Mouse (Mus musculus) CD8-positive naive resting alpha-beta T cell, adult 2 months (primary cell): Measurements from ENCODE around the gene 9130230L23Rik.
A peak's percentile ranks its signal among the peaks of the same experiment; 100 is the strongest.
"Not testable (repeated sequence)": the region's sequence is repeated elsewhere in the genome, so short reads cannot be mapped to it uniquely, and the experiment has no call there.

ENCODE experiments used
- DNase-seq, 2 experiments: peaks; one replicate each; pipeline ENCODE4 v3.0.0; 2022; ENCODE audit warnings: low read depth in 2 of 2, low spot score in 2 of 2

The 9130230L23Rik gene

GRCm38 (mm10) chr5:66008245-66008967 is 4.3 kb upstream of the 9130230L23Rik start:
- DNase-seq = no peak

GRCm38 (mm10) chr5:66005041-66005678 is 1.1 kb upstream of the 9130230L23Rik start:
- DNase-seq = no peak

GRCm38 (mm10) chr5:66001232-66001631 is 2.9 kb downstream of the 9130230L23Rik start:
- DNase-seq = no peak

- no peak for DNase-seq
Measured at GRCm38 (mm10) chr5:66000567-66001125, 3.4 kb downstream of the 9130230L23Rik start.

- no peak for DNase-seq
Measured at GRCm38 (mm10) chr5:66000074-66000473, 4.0 kb downstream of the 9130230L23Rik start.

- no peak for DNase-seq
Measured at GRCm38 (mm10) chr5:65999106-65999505, 5.0 kb downstream of the 9130230L23Rik start.

- no peak for DNase-seq
Measured at GRCm38 (mm10) chr5:65997813-65998212, 6.3 kb downstream of the 9130230L23Rik start.

GRCm38 (mm10) chr5:65994643-65995042 is 9.4 kb downstream of the 9130230L23Rik start:
- DNase-seq = no peak

- DNase-seq = peak in 1 of 2 experiments; percentile 4
Measured at GRCm38 (mm10) chr5:65991191-65991590, 12.9 kb downstream of the 9130230L23Rik start.

- not testable (repeated sequence) for DNase-seq
Measured at GRCm38 (mm10) chr5:65987004-65987403, 17.1 kb downstream of the 9130230L23Rik start.

- DNase-seq = no peak
Measured at GRCm38 (mm10) chr5:65986426-65986825, 17.7 kb downstream of the 9130230L23Rik start.

GRCm38 (mm10) chr5:65975731-65976130 is 28.4 kb downstream of the 9130230L23Rik start:
- no peak for DNase-seq

GRCm38 (mm10) chr5:65973189-65973588 is 30.9 kb downstream of the 9130230L23Rik start:
- no peak for DNase-seq

- no peak for DNase-seq
Measured at GRCm38 (mm10) chr5:65968004-65968403, 36.1 kb downstream of the 9130230L23Rik start.

- DNase-seq = no peak
Measured at GRCm38 (mm10) chr5:65967091-65967490, 37.0 kb downstream of the 9130230L23Rik start.

- DNase-seq = no peak
Measured at GRCm38 (mm10) chr5:65965771-65966279, 38.3 kb downstream of the 9130230L23Rik start.

GRCm38 (mm10) chr5:65963291-65963690 is 40.8 kb downstream of the 9130230L23Rik start:
- DNase-seq = no peak

GRCm38 (mm10) chr5:65960597-65960950 is 43.5 kb downstream of the 9130230L23Rik start:
- DNase-seq = no peak

GRCm38 (mm10) chr5:65959893-65960596 is 44.0 kb downstream of the 9130230L23Rik start:
- no peak for DNase-seq

- peak; percentile 34 to 56 for DNase-seq
Measured at GRCm38 (mm10) chr5:65958597-65958996, 45.5 kb downstream of the 9130230L23Rik start.
